Mouse (Mus musculus): ENCODE results near the gene Rab7. TPM values are rescaled to one million over a fixed set of nuclear protein-coding genes. Genes with fewer than 3 reads are reported as not detected.

Rab7 gene
- polyA plus RNA-seq, 1 experiment from 2014 or later: 223 TPM

GRCm38 (mm10) chr6:88056866-88057265 is 11.8 kb upstream of the Rab7 start:
- no peak for ATAC-seq (ENCODE audit: low read depth)
- Histone ChIP-seq H3K9ac (ENCODE audit: low read length) (no peak overlapping the region), H3K36me3 (ENCODE audit: control insufficient read depth, insufficient read depth, low read length) (no peaks in the 10 kb centered on the region), H3K4me2 (ENCODE audit: low read depth, low read length) (no peak overlapping the region), H3K9me3 (ENCODE audit: control insufficient read depth, low read length) (no peaks in the 10 kb centered on the region), H3K27me3 (ENCODE audit: control insufficient read depth, insufficient read depth, low read depth, low read length) (no peaks in the 10 kb centered on the region), H3K27ac (ENCODE audit: low read length) (no peak overlapping the region), H3K4me3 (ENCODE audit: low read length) (no peak overlapping the region), H3K4me1 (replicated peaks; ENCODE audit: control insufficient read depth, insufficient read depth, low read length) (peaks cover 7% of the 10 kb centered on the region; the same call in 1 of the 2 replicates)
- 78% methylated on average over 5 of the region's 5 CpGs for WGBS

GRCm38 (mm10) chr6:88055663-88056062 is 10.6 kb upstream of the Rab7 start:
- no peaks in the 10 kb centered on the region for H3K9me3 ChIP-seq (ENCODE audit: control insufficient read depth, low read length)
- WGBS: 61% methylated on average over 5 of the region's 5 CpGs
- H3K4me2 ChIP-seq (ENCODE audit: low read depth, low read length): no peak overlapping the region
- H3K27ac ChIP-seq (ENCODE audit: low read length): no peak overlapping the region
- no peaks in the 10 kb centered on the region for H3K27me3 ChIP-seq (ENCODE audit: control insufficient read depth, insufficient read depth, low read depth, low read length)
- no peaks in the 10 kb centered on the region for H3K36me3 ChIP-seq (ENCODE audit: control insufficient read depth, insufficient read depth, low read length)
- H3K4me1 ChIP-seq (replicated peaks; ENCODE audit: control insufficient read depth, insufficient read depth, low read length): peaks cover 7% of the 10 kb centered on the region; the same call in 1 of the 2 replicates
- H3K4me3 ChIP-seq (ENCODE audit: low read length): no peak overlapping the region
- no peak overlapping the region for H3K9ac ChIP-seq (ENCODE audit: low read length)
- ATAC-seq (ENCODE audit: low read depth): no peak

- Histone ChIP-seq H3K4me3 (ENCODE audit: low read length) (no peak overlapping the region), H3K36me3 (ENCODE audit: control insufficient read depth, insufficient read depth, low read length) (no peaks in the 10 kb centered on the region), H3K4me1 (replicated peaks; ENCODE audit: control insufficient read depth, insufficient read depth, low read length) (peaks cover 7% of the 10 kb centered on the region; the same call in 1 of the 2 replicates), H3K4me2 (ENCODE audit: low read depth, low read length) (no peak overlapping the region), H3K27me3 (ENCODE audit: control insufficient read depth, insufficient read depth, low read depth, low read length) (no peaks in the 10 kb centered on the region), H3K9ac (ENCODE audit: low read length) (no peak overlapping the region), H3K9me3 (ENCODE audit: control insufficient read depth, low read length) (no peaks in the 10 kb centered on the region), H3K27ac (ENCODE audit: low read length) (no peak overlapping the region)
- peak; percentile 49; the same call in 1 of the 2 replicates for ATAC-seq (ENCODE audit: low read depth)
- 42% methylated on average over 9 of the region's 9 CpGs for WGBS
Measured at GRCm38 (mm10) chr6:88054081-88054835, 9.2 kb upstream of the Rab7 start.

GRCm38 (mm10) chr6:88053228-88054080 is 8.4 kb upstream of the Rab7 start:
- H3K27ac ChIP-seq (ENCODE audit: low read length): no peak overlapping the region
- no peak overlapping the region for H3K4me3 ChIP-seq (ENCODE audit: low read length)
- no peaks in the 10 kb centered on the region for H3K27me3 ChIP-seq (ENCODE audit: control insufficient read depth, insufficient read depth, low read depth, low read length)
- no peaks in the 10 kb centered on the region for H3K9me3 ChIP-seq (ENCODE audit: control insufficient read depth, low read length)
- H3K4me1 ChIP-seq (replicated peaks; ENCODE audit: control insufficient read depth, insufficient read depth, low read length): peaks cover 7% of the 10 kb centered on the region; the same call in 1 of the 2 replicates
- WGBS: 29% methylated on average over 11 of the region's 11 CpGs
- H3K4me2 ChIP-seq (ENCODE audit: low read depth, low read length): no peak overlapping the region
- H3K9ac ChIP-seq (ENCODE audit: low read length): no peak overlapping the region
- H3K36me3 ChIP-seq (ENCODE audit: control insufficient read depth, insufficient read depth, low read length): no peaks in the 10 kb centered on the region
- ATAC-seq (ENCODE audit: low read depth): no peak

GRCm38 (mm10) chr6:88051206-88051605 is 6.1 kb upstream of the Rab7 start:
- Histone ChIP-seq H3K4me2 (ENCODE audit: low read depth, low read length) (no peak overlapping the region), H3K36me3 (ENCODE audit: control insufficient read depth, insufficient read depth, low read length) (no peaks in the 10 kb centered on the region), H3K9ac (ENCODE audit: low read length) (no peak overlapping the region), H3K27ac (ENCODE audit: low read length) (no peak overlapping the region), H3K27me3 (ENCODE audit: control insufficient read depth, insufficient read depth, low read depth, low read length) (no peaks in the 10 kb centered on the region), H3K9me3 (ENCODE audit: control insufficient read depth, low read length) (no peaks in the 10 kb centered on the region), H3K4me3 (ENCODE audit: low read length) (no peak overlapping the region), H3K4me1 (replicated peaks; ENCODE audit: control insufficient read depth, insufficient read depth, low read length) (peaks cover 7% of the 10 kb centered on the region; the same call in 1 of the 2 replicates)
- no peak for ATAC-seq (ENCODE audit: low read depth)
- WGBS: 83% methylated on average over 5 of the region's 5 CpGs

- 50% methylated on average over 6 of the region's 6 CpGs for WGBS
- no peak for ATAC-seq (ENCODE audit: low read depth)
- no peak overlapping the region for H3K4me2 ChIP-seq (ENCODE audit: low read depth, low read length)
- H3K9ac ChIP-seq (ENCODE audit: low read length): no peak overlapping the region
- H3K36me3 ChIP-seq (ENCODE audit: control insufficient read depth, insufficient read depth, low read length): no peaks in the 10 kb centered on the region
- H3K4me1 ChIP-seq (replicated peaks; ENCODE audit: control insufficient read depth, insufficient read depth, low read length): peaks cover 9% of the 10 kb centered on the region
- no peak overlapping the region for H3K4me3 ChIP-seq (ENCODE audit: low read length)
- no peaks in the 10 kb centered on the region for H3K9me3 ChIP-seq (ENCODE audit: control insufficient read depth, low read length)
- H3K27me3 ChIP-seq (ENCODE audit: control insufficient read depth, insufficient read depth, low read depth, low read length): no peaks in the 10 kb centered on the region
- H3K27ac ChIP-seq (ENCODE audit: low read length): no peak overlapping the region
Measured at GRCm38 (mm10) chr6:88049008-88049407, 3.9 kb upstream of the Rab7 start.

GRCm38 (mm10) chr6:88047853-88048252 is 2.8 kb upstream of the Rab7 start:
- Histone ChIP-seq H3K27me3 (ENCODE audit: control insufficient read depth, insufficient read depth, low read depth, low read length) (no peaks in the 10 kb centered on the region), H3K4me2 (ENCODE audit: low read depth, low read length) (no peak overlapping the region), H3K4me1 (replicated peaks; ENCODE audit: control insufficient read depth, insufficient read depth, low read length) (peaks cover 12% of the 10 kb centered on the region), H3K27ac (ENCODE audit: low read length) (no peak overlapping the region), H3K4me3 (ENCODE audit: low read length) (no peak overlapping the region), H3K36me3 (ENCODE audit: control insufficient read depth, insufficient read depth, low read length) (no peaks in the 10 kb centered on the region), H3K9me3 (ENCODE audit: control insufficient read depth, low read length) (no peaks in the 10 kb centered on the region), H3K9ac (ENCODE audit: low read length) (no peak overlapping the region)
- WGBS: 67% methylated on average over 5 of the region's 5 CpGs
- no peak for ATAC-seq (ENCODE audit: low read depth)

- Histone ChIP-seq H3K27ac (ENCODE audit: low read length) (0 out of 2 replicates have a peak overlapping the region, but pooled peaks have one; percentile 40), H3K9me3 (ENCODE audit: control insufficient read depth, low read length) (no peaks in the 10 kb centered on the region)
- 33% methylated on average over 3 of the region's 3 CpGs for WGBS
Measured at GRCm38 (mm10) chr6:88045406-88045766, 316 bp upstream of the Rab7 start.

GRCm38 (mm10) chr6:88044234-88044576 is 865 bp downstream of the Rab7 start:
- Histone ChIP-seq H3K27ac (ENCODE audit: low read length) (no peak overlapping the region; the same call in 1 of the 2 replicates), H3K9ac (ENCODE audit: low read length) (peak overlapping the region; percentile 96), H3K4me2 (ENCODE audit: low read depth, low read length) (peak overlapping the region; percentile 90), H3K4me3 (ENCODE audit: low read length) (peak overlapping the region; percentile 93), H3K4me1 (replicated peaks; ENCODE audit: control insufficient read depth, insufficient read depth, low read length) (peaks cover 16% of the 10 kb centered on the region), H3K36me3 (ENCODE audit: control insufficient read depth, insufficient read depth, low read length) (peaks cover 4% of the 10 kb centered on the region; the same call in 1 of the 2 replicates), H3K27me3 (ENCODE audit: control insufficient read depth, insufficient read depth, low read depth, low read length) (no peaks in the 10 kb centered on the region), H3K9me3 (ENCODE audit: control insufficient read depth, low read length) (no peaks in the 10 kb centered on the region)
- 2% methylated on average over 3 of the region's 3 CpGs for whole genome bisulfite sequencing
- no peak for ATAC-seq (ENCODE audit: low read depth)

More at GRCm38 (mm10) chr6:88045406-88045766, 316 bp upstream of the Rab7 start:
- Histone ChIP-seq H3K4me1 (replicated peaks; ENCODE audit: control insufficient read depth, insufficient read depth, low read length) (peaks cover 16% of the 10 kb centered on the region), H3K4me2 (ENCODE audit: low read depth, low read length) (peak overlapping the region; percentile 50), H3K9ac (ENCODE audit: low read length) (no peak overlapping the region), H3K27me3 (ENCODE audit: control insufficient read depth, insufficient read depth, low read depth, low read length) (no peaks in the 10 kb centered on the region), H3K36me3 (ENCODE audit: control insufficient read depth, insufficient read depth, low read length) (no peaks in the 10 kb centered on the region), H3K4me3 (ENCODE audit: low read length) (peak overlapping the region; percentile 93)
- ATAC-seq (ENCODE audit: low read depth): no peak
